Mouse (Mus musculus): ENCODE results near the gene Dock9. TPM values are rescaled to one million over a fixed set of nuclear protein-coding genes. Genes with fewer than 3 reads are reported as not detected.

Dock9 gene
- polyA plus RNA-seq, 1 experiment from 2014 or later: 13.6 TPM

- Histone ChIP-seq H3K4me3 (ENCODE audit: low read length) (no peak overlapping the region), H3K4me1 (ENCODE audit: control insufficient read depth, insufficient read depth, low read length) (peaks cover 10% of the 10 kb centered on the region), H3K9ac (ENCODE audit: low read depth, low read length) (no peak overlapping the region), H3K36me3 (ENCODE audit: control insufficient read depth, insufficient read depth, low read length) (peaks cover 2% of the 10 kb centered on the region; the same call in 1 of the 2 replicates), H3K9me3 (ENCODE audit: control insufficient read depth, low read length) (no peaks in the 10 kb centered on the region; the same call in 1 of the 2 replicates), H3K27ac (ENCODE audit: low read length) (0 out of 2 replicates have a peak overlapping the region, but pooled peaks have one; percentile 31), H3K27me3 (replicated peaks; ENCODE audit: control insufficient read depth, insufficient read depth, low read length) (no peaks in the 10 kb centered on the region), H3K4me2 (ENCODE audit: low read depth, low read length) (no peak overlapping the region)
- ATAC-seq: no peak
- 97% methylated on average over 9 of the region's 9 CpGs for WGBS
These were observed 131.9 kb downstream of the Dock9 start for GRCm38 (mm10) chr14:121665693-121666273.

DNA sequence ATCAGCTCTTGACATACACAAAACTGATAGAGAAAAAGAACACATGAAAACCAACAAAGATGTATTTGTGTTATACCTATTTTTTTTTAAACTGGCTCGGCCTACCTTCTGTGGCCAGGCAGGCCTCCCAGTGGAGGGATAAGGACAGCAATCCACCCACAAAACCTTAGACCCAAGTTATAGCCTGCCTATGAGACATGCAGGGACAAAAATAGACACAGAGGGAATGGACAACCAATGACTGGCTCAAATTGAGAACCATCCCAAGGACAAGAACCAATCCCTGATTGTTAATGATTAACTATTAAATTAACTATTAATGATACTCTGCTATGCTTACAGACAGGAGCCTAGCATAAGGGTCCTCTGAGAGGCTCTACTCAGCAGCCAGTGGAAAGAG, 133.7 kb downstream of the Dock9 start:
- no peak overlapping the region for H3K9ac ChIP-seq (ENCODE audit: low read depth, low read length)
- WGBS: 79% methylated on average over 1 of the region's 1 CpGs
- no peak overlapping the region for H3K4me2 ChIP-seq (ENCODE audit: low read depth, low read length)
- no peaks in the 10 kb centered on the region for H3K27me3 ChIP-seq (replicated peaks; ENCODE audit: control insufficient read depth, insufficient read depth, low read length)
- ATAC-seq: no peak
- peaks cover 17% of the 10 kb centered on the region for H3K4me1 ChIP-seq (ENCODE audit: control insufficient read depth, insufficient read depth, low read length)
- peaks cover 2% of the 10 kb centered on the region; the same call in 1 of the 2 replicates for H3K36me3 ChIP-seq (ENCODE audit: control insufficient read depth, insufficient read depth, low read length)
- no peak overlapping the region for H3K4me3 ChIP-seq (ENCODE audit: low read length)
- no peak overlapping the region for H3K27ac ChIP-seq (ENCODE audit: low read length)
- no peaks in the 10 kb centered on the region; the same call in 1 of the 2 replicates for H3K9me3 ChIP-seq (ENCODE audit: control insufficient read depth, low read length)

DNA sequence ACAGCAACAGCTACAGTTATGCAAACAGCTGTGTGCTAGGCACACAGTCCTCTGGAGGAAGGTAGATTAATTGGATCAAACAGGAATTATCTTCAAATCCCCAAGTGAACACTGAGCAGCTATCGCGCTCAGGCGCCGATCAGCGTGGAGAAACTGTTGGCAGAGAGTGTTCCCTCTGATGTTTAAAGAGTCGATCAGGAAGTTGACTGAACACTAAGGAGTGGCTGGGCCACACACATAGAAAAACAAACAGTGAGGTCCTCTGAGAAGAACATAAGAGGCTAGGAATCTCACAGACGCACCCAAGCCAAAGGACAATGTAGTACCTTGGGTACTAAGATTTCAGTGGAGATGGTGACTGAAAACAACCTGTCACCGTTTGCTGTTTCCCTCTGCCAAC, 136.7 kb downstream of the Dock9 start:
- H3K9me3 ChIP-seq (ENCODE audit: control insufficient read depth, low read length): no peaks in the 10 kb centered on the region; the same call in 1 of the 2 replicates
- WGBS: 28% methylated on average over 8 of the region's 8 CpGs
- H3K36me3 ChIP-seq (ENCODE audit: control insufficient read depth, insufficient read depth, low read length): 0 out of 2 replicates have a peak, but pooled peaks cover 4% of the 10 kb centered on the region
- H3K9ac ChIP-seq (ENCODE audit: low read depth, low read length): no peak overlapping the region
- H3K4me3 ChIP-seq (ENCODE audit: low read length): no peak overlapping the region
- peaks cover 17% of the 10 kb centered on the region for H3K4me1 ChIP-seq (ENCODE audit: control insufficient read depth, insufficient read depth, low read length)
- no peaks in the 10 kb centered on the region for H3K27me3 ChIP-seq (replicated peaks; ENCODE audit: control insufficient read depth, insufficient read depth, low read length)
- peak; percentile 70 for ATAC-seq
- H3K27ac ChIP-seq (ENCODE audit: low read length): peak overlapping the region; percentile 15
- no peak overlapping the region for H3K4me2 ChIP-seq (ENCODE audit: low read depth, low read length)

DNA sequence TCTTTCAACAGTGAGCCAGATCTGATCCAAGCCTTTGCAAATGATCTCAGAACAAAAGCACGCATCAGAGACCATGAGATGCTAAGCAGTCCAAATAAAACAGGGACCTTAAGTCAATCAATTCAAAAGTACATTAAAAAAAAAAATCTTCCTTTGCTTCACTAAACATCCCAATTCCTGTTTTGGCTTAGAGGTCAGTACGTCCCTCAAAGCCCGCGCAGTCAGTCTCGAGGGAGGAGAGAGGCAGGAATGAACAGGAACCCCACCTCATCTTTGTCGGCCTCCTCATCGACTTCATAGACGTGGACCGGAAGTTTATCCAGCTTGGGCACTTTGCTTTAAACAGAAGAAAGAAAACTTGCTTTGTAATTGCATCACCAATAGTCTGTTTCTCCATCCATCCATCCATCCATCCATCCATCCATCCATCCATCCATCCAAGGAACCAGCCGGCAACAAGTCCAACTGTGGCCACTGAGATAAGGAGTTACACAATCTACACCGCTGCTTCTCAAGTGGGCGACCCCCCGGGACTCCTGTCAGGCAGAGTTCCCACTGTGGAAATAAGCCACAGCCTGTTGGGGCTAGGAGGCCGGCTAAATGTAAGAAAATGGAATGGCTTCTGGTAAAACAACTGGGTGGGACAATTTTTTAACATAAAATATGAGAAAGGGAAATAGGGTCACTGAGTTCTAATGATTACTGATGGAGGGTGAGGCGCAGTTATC, 137.3 kb downstream of the Dock9 start:
- H3K27me3 ChIP-seq (replicated peaks; ENCODE audit: control insufficient read depth, insufficient read depth, low read length): no peaks in the 10 kb centered on the region
- H3K4me1 ChIP-seq (ENCODE audit: control insufficient read depth, insufficient read depth, low read length): peaks cover 17% of the 10 kb centered on the region
- no peak overlapping the region for H3K9ac ChIP-seq (ENCODE audit: low read depth, low read length)
- no peak overlapping the region for H3K4me3 ChIP-seq (ENCODE audit: low read length)
- WGBS: 71% methylated on average over 15 of the region's 15 CpGs
- H3K36me3 ChIP-seq (ENCODE audit: control insufficient read depth, insufficient read depth, low read length): 0 out of 2 replicates have a peak, but pooled peaks cover 4% of the 10 kb centered on the region
- no peaks in the 10 kb centered on the region for H3K9me3 ChIP-seq (ENCODE audit: control insufficient read depth, low read length)
- H3K27ac ChIP-seq (ENCODE audit: low read length): peak overlapping the region; percentile 40
- H3K4me2 ChIP-seq (ENCODE audit: low read depth, low read length): no peak overlapping the region
- ATAC-seq: no peak

DNA sequence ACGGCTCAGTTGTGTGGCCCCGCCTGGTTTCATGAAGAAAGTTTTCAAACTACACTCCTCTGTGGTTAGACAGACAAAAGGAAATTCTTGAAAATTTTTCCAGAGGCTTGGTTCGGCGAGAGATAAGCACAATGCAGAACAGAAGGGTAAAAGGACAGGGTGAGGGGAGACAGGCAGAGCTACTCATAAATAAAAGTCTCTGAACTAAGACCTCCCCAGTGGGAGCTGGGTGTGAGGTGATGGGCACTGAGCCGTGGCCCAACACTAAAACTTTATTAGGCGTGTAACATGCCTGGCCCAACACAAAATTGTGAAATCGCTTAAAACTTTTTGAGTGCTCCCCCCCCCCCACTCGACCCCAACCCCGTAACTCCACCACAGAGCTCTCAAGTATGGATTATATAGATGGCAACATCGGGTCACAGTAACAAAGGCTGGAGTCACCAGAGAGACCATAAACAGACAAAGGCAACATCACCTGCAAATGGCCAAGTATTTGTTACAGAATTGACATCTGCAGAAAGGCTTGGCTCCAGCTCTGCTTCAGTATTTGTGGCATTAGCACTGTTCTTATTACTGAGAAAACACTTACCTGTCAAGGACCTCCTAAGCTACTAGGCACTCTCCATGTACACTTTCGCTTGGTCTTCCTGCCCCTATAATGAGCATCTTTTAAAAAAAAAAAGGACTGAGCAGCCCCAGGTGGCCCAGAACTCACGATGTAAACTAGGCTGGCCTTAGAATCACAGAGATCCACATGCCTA, 138.4 kb downstream of the Dock9 start:
- WGBS: 71% methylated on average over 12 of the region's 12 CpGs
- Histone ChIP-seq H3K27ac (ENCODE audit: low read length) (no peak overlapping the region), H3K36me3 (ENCODE audit: control insufficient read depth, insufficient read depth, low read length) (0 out of 2 replicates have a peak, but pooled peaks cover 4% of the 10 kb centered on the region), H3K4me2 (ENCODE audit: low read depth, low read length) (no peak overlapping the region), H3K9me3 (ENCODE audit: control insufficient read depth, low read length) (no peaks in the 10 kb centered on the region), H3K4me3 (ENCODE audit: low read length) (no peak overlapping the region), H3K4me1 (ENCODE audit: control insufficient read depth, insufficient read depth, low read length) (peaks cover 19% of the 10 kb centered on the region), H3K27me3 (replicated peaks; ENCODE audit: control insufficient read depth, insufficient read depth, low read length) (no peaks in the 10 kb centered on the region), H3K9ac (ENCODE audit: low read depth, low read length) (no peak overlapping the region)
- no peak for ATAC-seq

DNA sequence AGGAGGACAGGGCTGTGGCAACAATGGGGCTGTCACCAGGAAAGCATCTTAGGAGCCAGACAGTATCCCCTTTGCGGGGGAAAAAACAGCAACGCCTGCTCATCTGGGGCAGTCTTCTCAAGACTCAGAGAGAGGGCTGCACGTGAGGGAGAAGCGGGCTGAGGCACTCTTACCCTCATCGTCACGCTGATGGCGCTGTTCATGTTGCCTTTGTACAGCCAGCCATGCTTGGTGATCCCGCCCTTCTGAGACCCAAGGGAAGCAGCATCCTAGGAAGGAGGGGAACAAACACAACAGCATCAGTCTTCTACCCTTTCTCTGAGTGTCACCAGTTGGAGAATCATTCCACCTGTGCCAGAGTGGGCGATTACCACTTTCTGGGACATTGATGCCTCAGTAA, 139.1 kb downstream of the Dock9 start:
- no peak overlapping the region for H3K4me2 ChIP-seq (ENCODE audit: low read depth, low read length)
- no peak overlapping the region for H3K4me3 ChIP-seq (ENCODE audit: low read length)
- H3K27ac ChIP-seq (ENCODE audit: low read length): no peak overlapping the region
- no peak for ATAC-seq
- 90% methylated on average over 9 of the region's 9 CpGs for WGBS
- H3K36me3 ChIP-seq (ENCODE audit: control insufficient read depth, insufficient read depth, low read length): 0 out of 2 replicates have a peak, but pooled peaks cover 4% of the 10 kb centered on the region
- no peaks in the 10 kb centered on the region for H3K9me3 ChIP-seq (ENCODE audit: control insufficient read depth, low read length)
- peaks cover 26% of the 10 kb centered on the region for H3K4me1 ChIP-seq (ENCODE audit: control insufficient read depth, insufficient read depth, low read length)
- no peaks in the 10 kb centered on the region for H3K27me3 ChIP-seq (replicated peaks; ENCODE audit: control insufficient read depth, insufficient read depth, low read length)
- H3K9ac ChIP-seq (ENCODE audit: low read depth, low read length): no peak overlapping the region

DNA sequence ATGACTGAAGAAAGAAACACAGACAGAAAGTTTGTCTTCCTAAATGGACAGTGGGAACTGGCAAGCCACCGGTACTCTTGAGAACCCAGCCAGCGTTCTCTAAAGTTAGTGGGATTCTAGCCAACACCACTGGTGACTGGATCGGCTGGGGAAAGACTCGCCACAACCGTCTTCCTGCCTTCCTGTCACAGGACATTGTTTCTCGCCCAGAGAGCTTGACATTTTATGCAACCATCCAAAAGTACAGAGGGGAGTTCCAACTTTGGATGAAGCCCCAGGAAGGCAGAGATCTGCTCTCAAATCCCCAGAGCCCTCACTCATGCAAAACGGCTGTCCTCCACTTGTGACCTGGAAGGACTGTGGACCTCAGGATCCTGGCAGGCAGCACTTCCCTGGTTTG, 140.0 kb downstream of the Dock9 start:
- H3K27me3 ChIP-seq (replicated peaks; ENCODE audit: control insufficient read depth, insufficient read depth, low read length): no peaks in the 10 kb centered on the region

DNA sequence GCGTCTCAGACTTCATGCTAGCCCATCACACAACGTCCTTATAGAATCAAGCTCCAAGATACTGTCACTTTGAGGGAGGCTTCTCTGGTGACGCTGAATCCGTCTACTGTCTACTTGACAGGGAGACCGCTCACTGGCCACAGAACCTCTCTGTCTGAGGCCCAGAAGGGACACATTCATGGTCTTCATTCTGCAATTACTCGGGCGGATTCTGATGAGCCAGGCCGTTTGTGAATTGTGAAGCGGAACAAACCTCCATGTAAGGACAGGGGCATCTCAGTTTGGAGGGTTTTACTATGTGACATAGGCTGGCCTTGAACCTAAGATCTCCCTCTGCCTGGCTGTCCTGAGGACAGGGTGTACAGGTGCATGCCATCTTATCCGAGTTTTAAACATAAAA, 140.7 kb downstream of the Dock9 start:
- no peak overlapping the region for H3K4me3 ChIP-seq (ENCODE audit: low read length)
- H3K36me3 ChIP-seq (ENCODE audit: control insufficient read depth, insufficient read depth, low read length): peaks cover 4% of the 10 kb centered on the region; the same call in 1 of the 2 replicates
- H3K27me3 ChIP-seq (replicated peaks; ENCODE audit: control insufficient read depth, insufficient read depth, low read length): no peaks in the 10 kb centered on the region
- H3K4me2 ChIP-seq (ENCODE audit: low read depth, low read length): no peak overlapping the region
- H3K9me3 ChIP-seq (ENCODE audit: control insufficient read depth, low read length): no peaks in the 10 kb centered on the region
- peaks cover 28% of the 10 kb centered on the region for H3K4me1 ChIP-seq (ENCODE audit: control insufficient read depth, insufficient read depth, low read length)
- no peak overlapping the region for H3K9ac ChIP-seq (ENCODE audit: low read depth, low read length)
- no peak overlapping the region for H3K27ac ChIP-seq (ENCODE audit: low read length)
- ATAC-seq: no peak
- 93% methylated on average over 10 of the region's 10 CpGs for WGBS

More for the DNA sequence above, 140.0 kb downstream of the Dock9 start:
- no peaks in the 10 kb centered on the region for H3K9me3 ChIP-seq (ENCODE audit: control insufficient read depth, low read length)
- no peak overlapping the region for H3K27ac ChIP-seq (ENCODE audit: low read length)
- H3K9ac ChIP-seq (ENCODE audit: low read depth, low read length): no peak overlapping the region
- ATAC-seq: no peak
- no peak overlapping the region for H3K4me3 ChIP-seq (ENCODE audit: low read length)
- peaks cover 4% of the 10 kb centered on the region; the same call in 1 of the 2 replicates for H3K36me3 ChIP-seq (ENCODE audit: control insufficient read depth, insufficient read depth, low read length)
- H3K4me2 ChIP-seq (ENCODE audit: low read depth, low read length): no peak overlapping the region
- 58% methylated on average over 7 of the region's 7 CpGs for whole genome bisulfite sequencing
- peaks cover 28% of the 10 kb centered on the region for H3K4me1 ChIP-seq (ENCODE audit: control insufficient read depth, insufficient read depth, low read length)

DNA sequence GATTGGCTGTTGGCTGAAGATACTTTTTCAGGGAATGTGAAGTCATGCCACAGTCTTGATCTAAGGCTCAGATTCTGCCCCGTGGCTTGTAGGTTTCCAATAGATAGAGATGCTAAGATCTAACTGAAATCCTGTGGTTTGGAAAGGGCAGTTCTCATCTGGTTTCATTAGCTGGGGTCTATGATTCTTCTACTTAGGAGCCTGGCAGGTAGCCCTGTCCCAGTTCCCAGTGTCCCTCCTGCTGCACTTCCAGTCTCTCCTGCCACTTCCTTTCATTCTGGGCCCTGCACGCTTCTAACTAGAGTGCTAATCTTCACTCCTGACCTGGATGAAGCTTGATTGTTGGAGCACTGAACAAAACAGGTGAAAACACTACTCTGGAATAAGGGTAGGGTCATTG, 142.7 kb downstream of the Dock9 start:
- no peaks in the 10 kb centered on the region for H3K27me3 ChIP-seq (replicated peaks; ENCODE audit: control insufficient read depth, insufficient read depth, low read length)
- H3K4me3 ChIP-seq (ENCODE audit: low read length): no peak overlapping the region
- peaks cover 8% of the 10 kb centered on the region; the same call in 1 of the 2 replicates for H3K36me3 ChIP-seq (ENCODE audit: control insufficient read depth, insufficient read depth, low read length)
- H3K4me2 ChIP-seq (ENCODE audit: low read depth, low read length): no peak overlapping the region
- peaks cover 13% of the 10 kb centered on the region for H3K4me1 ChIP-seq (ENCODE audit: control insufficient read depth, insufficient read depth, low read length)
- H3K27ac ChIP-seq (ENCODE audit: low read length): peak overlapping the region; percentile 69
- H3K9ac ChIP-seq (ENCODE audit: low read depth, low read length): 0 out of 2 replicates have a peak overlapping the region, but pooled peaks have one; percentile 0
- no peaks in the 10 kb centered on the region for H3K9me3 ChIP-seq (ENCODE audit: control insufficient read depth, low read length)
- ATAC-seq: no peak
- 52% methylated on average over 2 of the region's 2 CpGs for WGBS
